ENCODE assay signal across 8 mouse cellular contexts in genomic region chr9:20745129-20745966, GRCm38 (mm10). TPM values are rescaled to one million over a fixed set of nuclear protein-coding genes. Genes with fewer than 3 reads are reported as not detected.
DNase-seq lines count a peak whose midpoint lies in the region; ATAC-seq and TF ChIP-seq lines count a peak whose summit lies in the region.

No protein-coding gene starts in this region.

- DNase-seq in kidney, postnatal 10 days: no peak
- no peak for DNase-seq in embryonic facial prominence, embryonic 10.5 days (ENCODE audit: low spot score)
- DNase-seq in thymus, adult 2 months: no peak
- no peak for DNase-seq in thymus, postnatal 36 days

- H3K27ac ChIP-seq in kidney, embryonic 15.5 days: no peak overlapping the region
- peak overlapping the region; percentile 76 for H3K27ac ChIP-seq in embryonic facial prominence, embryonic 10.5 days (replicated peaks)
- no peak overlapping the region; the same call in 1 of the 2 replicates for H3K27ac ChIP-seq in hindbrain, embryonic 16.5 days (ENCODE audit: low read depth, low read length)
- H3K27ac ChIP-seq in midbrain, embryonic 15.5 days: peak overlapping the region; percentile 68
- no peak overlapping the region for H3K27ac ChIP-seq in thymus, adult 2 months (ENCODE audit: control insufficient read depth, insufficient read depth, low read length)

- ATAC-seq in kidney, embryonic 15.5 days (replicated peaks; ENCODE audit: low FRiP score): 0 out of 2 replicates have a peak, but pooled peaks have one; percentile 15
- peak; percentile 38 for ATAC-seq in hindbrain, embryonic 16.5 days
- peak; percentile 53 for ATAC-seq in midbrain, embryonic 15.5 days (replicated peaks)
- ATAC-seq in granulocyte monocyte progenitor cell, adult 5-6 weeks (replicated peaks; ENCODE audit: poor library complexity, severe bottlenecking): no peak

- no peak for TF ChIP-seq CTCF in thymus, adult 2 months (IDR thresholded peaks at IDR 0.05; ENCODE audit: borderline replicate concordance, control insufficient read depth, extremely low read depth, insufficient read depth, low read length, poor library complexity)

- peak overlapping the region; percentile 81 for H3K4me2 ChIP-seq in kidney, embryonic 15.5 days
- H3K4me2 ChIP-seq in hindbrain, embryonic 16.5 days (ENCODE audit: low read length): peak overlapping the region; percentile 67
- peak overlapping the region; percentile 78 for H3K4me2 ChIP-seq in midbrain, embryonic 15.5 days

- H3K9me3 ChIP-seq in kidney, embryonic 15.5 days (replicated peaks): no peaks in the 10 kb centered on the region
- H3K9me3 ChIP-seq in embryonic facial prominence, embryonic 10.5 days: no peaks in the 10 kb centered on the region
- H3K9me3 ChIP-seq in hindbrain, embryonic 16.5 days (ENCODE audit: control insufficient read depth, low read length): no peaks in the 10 kb centered on the region
- H3K9me3 ChIP-seq in midbrain, embryonic 15.5 days: no peaks in the 10 kb centered on the region

- H3K9ac ChIP-seq in kidney, embryonic 15.5 days: peak overlapping the region; percentile 46
- peak overlapping the region; percentile 85 for H3K9ac ChIP-seq in hindbrain, embryonic 16.5 days (ENCODE audit: low read depth, low read length)
- H3K9ac ChIP-seq in midbrain, embryonic 15.5 days: peak overlapping the region; percentile 87

- peak overlapping the region; percentile 51 for H3K4me3 ChIP-seq in kidney, embryonic 15.5 days (replicated peaks)
- H3K4me3 ChIP-seq in embryonic facial prominence, embryonic 10.5 days: peak overlapping the region; percentile 67
- H3K4me3 ChIP-seq in hindbrain, embryonic 16.5 days (ENCODE audit: low read length): peak overlapping the region; percentile 72
- H3K4me3 ChIP-seq in midbrain, embryonic 15.5 days: peak overlapping the region; percentile 80
- H3K4me3 ChIP-seq in thymus, adult 2 months (ENCODE audit: control insufficient read depth, insufficient read depth, low read length): no peak overlapping the region

- no peaks in the 10 kb centered on the region for H3K36me3 ChIP-seq in kidney, embryonic 15.5 days
- no peaks in the 10 kb centered on the region for H3K36me3 ChIP-seq in embryonic facial prominence, embryonic 10.5 days (replicated peaks)
- no peaks in the 10 kb centered on the region for H3K36me3 ChIP-seq in hindbrain, embryonic 16.5 days (ENCODE audit: control insufficient read depth, insufficient read depth, low read length)
- H3K36me3 ChIP-seq in midbrain, embryonic 15.5 days (replicated peaks): no peaks in the 10 kb centered on the region
- no peaks in the 10 kb centered on the region for H3K36me3 ChIP-seq in thymus, adult 2 months (ENCODE audit: control insufficient read depth, insufficient read depth, low read length)

- H3K27me3 ChIP-seq in kidney, embryonic 15.5 days: peaks cover 68% of the 10 kb centered on the region
- peaks cover 72% of the 10 kb centered on the region for H3K27me3 ChIP-seq in embryonic facial prominence, embryonic 10.5 days (replicated peaks; ENCODE audit: low read depth, poor library complexity, severe bottlenecking)
- no peaks in the 10 kb centered on the region for H3K27me3 ChIP-seq in hindbrain, embryonic 16.5 days (replicated peaks; ENCODE audit: control insufficient read depth, insufficient read depth, low read length)
- H3K27me3 ChIP-seq in midbrain, embryonic 15.5 days (replicated peaks): no peaks in the 10 kb centered on the region; the same call in 1 of the 2 replicates
- H3K27me3 ChIP-seq in thymus, adult 2 months (ENCODE audit: control insufficient read depth, insufficient read depth, low read length): peaks cover 2% of the 10 kb centered on the region; the same call in 1 of the 2 replicates

- H3K4me1 ChIP-seq in kidney, embryonic 15.5 days: peaks cover 22% of the 10 kb centered on the region
- peaks cover 35% of the 10 kb centered on the region for H3K4me1 ChIP-seq in embryonic facial prominence, embryonic 10.5 days
- H3K4me1 ChIP-seq in hindbrain, embryonic 16.5 days (ENCODE audit: control insufficient read depth, insufficient read depth, low read depth, low read length): peaks cover 10% of the 10 kb centered on the region
- H3K4me1 ChIP-seq in midbrain, embryonic 15.5 days: peaks cover 24% of the 10 kb centered on the region
- H3K4me1 ChIP-seq in thymus, adult 2 months (replicated peaks; ENCODE audit: control insufficient read depth, insufficient read depth, low read length): no peaks in the 10 kb centered on the region

- 9% methylated on average over 17 of the region's 17 CpGs for WGBS in kidney, embryonic 15.5 days
- WGBS in embryonic facial prominence, embryonic 10.5 days: 10% methylated on average over 17 of the region's 17 CpGs
- 7% methylated on average over 17 of the region's 17 CpGs for WGBS in hindbrain, embryonic 16.5 days
- 8% methylated on average over 17 of the region's 17 CpGs for WGBS in midbrain, embryonic 15.5 days
- WGBS in thymus, adult 2 months: 18% methylated on average over 17 of the region's 17 CpGs

- TF ChIP-seq POLR2A in thymus, adult 2 months (IDR thresholded peaks at IDR 0.05; ENCODE audit: control insufficient read depth, extremely low read depth, insufficient read depth, low read length, poor library complexity): no peak

RNA-seq across cellular contexts. Expression of gene Olfm2, which starts 0.8 kb away (rescaled TPM):
- polyA plus RNA-seq in kidney, embryonic 15.5 days (2015; fragmentation: Nextera tagmentation; extraction: Ambion mirVana): 4.7 and 7.1 TPM in 2 replicates
- polyA plus RNA-seq in embryonic facial prominence, embryonic 10.5 days (2016; fragmentation: Nextera tagmentation; extraction: Ambion mirVana): 13.1 and 20.1 TPM in 2 replicates
- 250 and 269 TPM in 2 replicates for polyA plus RNA-seq in hindbrain, embryonic 16.5 days (2015; fragmentation: Nextera tagmentation; extraction: Ambion mirVana)
- 209 and 213 TPM in 2 replicates for polyA plus RNA-seq in midbrain, embryonic 15.5 days (2015; fragmentation: Nextera tagmentation; extraction: Ambion mirVana)
- 0.51 and 0.93 TPM in 2 replicates for polyA plus RNA-seq in thymus, adult 2 months (2012; rRNA removed)
- not detected in 2 replicates for total RNA-seq in granulocyte monocyte progenitor cell, adult 5-6 weeks (2014; fragmentation: Nextera tagmentation)
- 0.09 TPM in 1 of 2 replicates, not detected in the other for total RNA-seq in granulocyte monocyte progenitor cell, adult 5-6 weeks (2017)

Comparison
In these comparisons a context has a peak if more than half of its experiments do, and no peak if none do; other contexts are left out.
1. H3K27ac ChIP-seq: peak in embryonic facial prominence, embryonic 10.5 days (single experiment) and midbrain, embryonic 15.5 days (single experiment); none in kidney, embryonic 15.5 days (single experiment), hindbrain, embryonic 16.5 days (single experiment) and thymus, adult 2 months (single experiment).
2. Peak in every context shown above with its lines, with median percentiles within 50 percentile points of each other: H3K4me2 ChIP-seq and H3K9ac ChIP-seq.